Mouse (Mus musculus): ENCODE measurements around the gene Pigk.

GRCm38 (mm10) chr3:152721301-152721700, 7.4 kb downstream of the Pigk start:
- peak; percentile 74 for TF ChIP-seq CTCF (conservative IDR thresholded peaks at IDR 0.05; ENCODE audit: low read length)
- no peak for TF ChIP-seq NANOG (IDR thresholded peaks at IDR 0.05; ENCODE audit: borderline replicate concordance, low read length)
